Mouse (Mus musculus) midbrain, embryonic 11.5 days (tissue): ENCODE data around the gene Mzt1. TPM values are rescaled to one million over a fixed set of nuclear protein-coding genes. Genes with fewer than 3 reads are reported as not detected.

ENCODE experiments used
- ATAC-seq: fragments of 200-750 bp; cut with Nextera tagmentation; 2 replicates; pipeline ENCODE4 v1.8.0; 2017; ENCODE audit warnings: moderate TSS enrichment, moderate library complexity; ENCODE audit not compliant: low FRiP score
- DNase-seq: peaks from one replicate; pipeline ENCODE4 v3.0.0; 2015; ENCODE audit warnings: low spot score; ENCODE audit errors: missing footprints
- H3K27ac ChIP-seq: fragments of 300-500 bp; sonication (generic); 2 replicates; pipeline ENCODE4 v1.5.1; 2014; ENCODE audit warnings: low read depth, low read length
- H3K27me3 ChIP-seq: fragments of 300-500 bp; sonication (generic); 2 replicates; pipeline ENCODE4 v1.6.1; 2014; ENCODE audit warnings: mild to moderate bottlenecking, low read length, moderate library complexity, mixed read lengths; ENCODE audit not compliant: control insufficient read depth, insufficient read depth
- H3K36me3 ChIP-seq: fragments of 300-500 bp; sonication (generic); 2 replicates; pipeline ENCODE4 v1.6.1; 2014; ENCODE audit warnings: mild to moderate bottlenecking, low read length, moderate library complexity, mixed read lengths; ENCODE audit not compliant: control insufficient read depth, insufficient read depth
- H3K4me1 ChIP-seq: fragments of 300-500 bp; sonication (generic); 2 replicates; pipeline ENCODE4 v1.6.1; 2014; ENCODE audit warnings: low read length; ENCODE audit not compliant: control insufficient read depth, insufficient read depth
- H3K4me2 ChIP-seq: fragments of 300-500 bp; sonication (generic); 2 replicates; pipeline ENCODE4 v1.6.1; 2014; ENCODE audit warnings: mild to moderate bottlenecking, moderate library complexity
- H3K4me3 ChIP-seq: fragments of 300-500 bp; sonication (generic); 2 replicates; pipeline ENCODE4 v1.5.1; 2014; ENCODE audit warnings: low read depth, low read length
- H3K9ac ChIP-seq: fragments of 300-500 bp; sonication (generic); 2 replicates; pipeline ENCODE4 v1.6.1; 2014; ENCODE audit warnings: low read length
- H3K9me3 ChIP-seq: fragments of 300-500 bp; sonication (generic); 2 replicates; pipeline ENCODE4 v1.6.1; 2016; ENCODE audit warnings: low read length; ENCODE audit not compliant: control insufficient read depth
- WGBS: fragments of 180-500 bp; shearing (Covaris S2); extraction: QIAGEN DNeasy Blood & Tissue Kit; methylation state at CpG from one replicate; pipeline ENCODE4 v1.1.7; 2014; 5-methylcytosine and 5-hydroxymethylcytosine counted together
- polyA plus RNA-seq: library from polyadenylated mRNA; unstranded; fragments of >200 nt; fragmentation: Nextera tagmentation; extraction: Ambion mirVana; gene quantifications from 2 replicates; pipeline ENCODE4 v1.2.1, GENCODE M21; 2014

Mzt1 gene
- polyA plus RNA-seq, 1 experiment from 2014 or later, result 111 TPM

DNA sequence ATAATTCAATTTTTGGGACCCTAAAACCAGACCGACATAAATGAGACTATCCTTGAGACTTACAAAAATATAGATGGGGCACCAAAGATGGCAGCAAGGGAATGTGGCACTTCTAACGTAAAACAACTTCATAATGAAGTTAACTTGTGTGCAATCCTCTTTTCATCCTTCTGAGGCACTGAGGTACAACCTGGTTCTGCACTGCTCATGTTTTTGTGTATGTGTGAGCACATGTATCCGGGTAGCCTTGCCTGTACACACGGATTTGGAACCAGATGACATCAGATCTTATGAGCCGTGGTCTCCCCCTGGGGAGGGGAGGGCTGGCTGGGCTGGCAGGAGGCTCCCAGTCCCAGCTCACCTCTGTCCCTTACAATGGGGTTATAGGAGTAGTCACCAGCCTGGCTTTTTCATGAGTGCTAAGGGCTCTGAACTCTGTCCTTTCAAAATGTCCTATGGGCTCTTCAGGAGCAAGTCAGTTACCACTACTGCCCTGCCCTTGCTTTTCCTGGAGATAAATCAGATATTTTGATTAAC is 14.5 kb downstream of the Mzt1 start:
- no peaks in the 10 kb centered on the region; the same call in 1 of the 2 replicates for H3K36me3 ChIP-seq
- H3K9me3 ChIP-seq, result no peaks in the 10 kb centered on the region
- H3K4me2 ChIP-seq, result no peak overlapping the region
- ATAC-seq, result peak; percentile 45; the same call in 1 of the 2 replicates
- H3K9ac ChIP-seq, result no peak overlapping the region
- 89% methylated on average over 5 of the region's 5 CpGs for WGBS
- H3K27ac ChIP-seq, result no peak overlapping the region
- H3K4me3 ChIP-seq, result no peak overlapping the region
- DNase-seq, result no peak
- no peaks in the 10 kb centered on the region for H3K4me1 ChIP-seq
- H3K27me3 ChIP-seq, result no peaks in the 10 kb centered on the region

DNA sequence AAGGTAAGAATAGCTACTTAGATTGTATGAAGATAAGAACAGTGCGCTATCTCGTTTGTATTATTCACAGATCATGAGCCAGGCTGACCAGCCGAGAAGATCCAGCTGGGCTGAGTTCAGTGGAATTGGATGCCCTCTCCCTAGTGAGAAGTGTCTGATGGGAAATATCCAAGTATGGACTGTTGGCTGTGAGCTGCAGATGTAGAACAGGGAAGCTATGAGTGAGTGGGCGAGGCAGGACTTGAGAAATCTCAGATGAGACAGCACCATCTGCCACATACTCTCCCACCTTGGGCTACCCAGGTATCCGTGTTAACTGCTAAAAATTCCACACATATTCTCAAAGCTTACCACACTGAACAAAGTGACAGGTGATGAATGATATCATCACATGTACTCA is 15.9 kb downstream of the Mzt1 start:
- no peaks in the 10 kb centered on the region for H3K27me3 ChIP-seq
- no peak overlapping the region for H3K4me2 ChIP-seq
- H3K9ac ChIP-seq, result no peak overlapping the region
- no peaks in the 10 kb centered on the region for H3K4me1 ChIP-seq
- ATAC-seq, result no peak
- H3K27ac ChIP-seq, result no peak overlapping the region
- H3K4me3 ChIP-seq, result no peak overlapping the region
- H3K9me3 ChIP-seq, result no peaks in the 10 kb centered on the region
- 90% methylated on average over 5 of the region's 5 CpGs for WGBS
- no peaks in the 10 kb centered on the region; the same call in 1 of the 2 replicates for H3K36me3 ChIP-seq
- DNase-seq, result no peak

DNA sequence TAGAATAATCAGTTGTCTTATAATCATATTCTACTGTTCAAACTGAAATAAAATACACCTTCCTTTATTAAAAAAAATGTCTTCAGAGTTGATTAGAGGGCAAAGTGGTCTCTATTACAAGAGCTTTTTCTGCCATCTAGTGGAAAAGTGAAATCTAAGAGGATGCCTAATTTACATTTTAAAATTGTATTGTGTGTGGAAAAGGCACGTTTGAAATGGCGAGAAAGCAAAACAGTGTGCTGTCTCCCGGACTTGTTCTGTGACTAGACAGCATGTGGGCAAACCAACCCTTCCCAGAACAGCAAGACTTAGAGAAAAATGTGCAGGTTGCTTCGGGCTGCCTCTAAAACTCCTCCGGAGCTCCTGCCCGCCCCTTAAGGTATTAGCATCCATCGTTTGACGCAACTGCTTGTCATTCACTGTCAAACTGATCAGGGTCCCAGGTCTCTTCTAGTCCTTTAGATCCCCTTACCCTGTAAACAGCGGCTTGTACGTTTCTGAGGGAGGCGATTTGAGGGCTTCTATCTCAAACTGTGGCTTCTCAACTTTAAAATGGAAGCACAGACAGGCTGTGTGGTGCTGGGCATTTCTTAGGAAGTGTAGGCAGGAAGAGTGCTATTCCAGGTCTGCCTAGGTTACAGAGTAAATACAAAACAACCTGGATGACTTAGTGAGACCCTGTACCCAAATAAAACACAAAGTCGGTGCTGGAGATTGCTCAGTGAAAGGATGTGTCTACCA is 23.4 kb downstream of the Mzt1 start:
- Histone ChIP-seq H3K36me3 (no peaks in the 10 kb centered on the region), H3K9me3 (no peaks in the 10 kb centered on the region), H3K9ac (peak overlapping the region; percentile 27; the same call in 1 of the 2 replicates), H3K4me2 (peak overlapping the region; percentile 33; the same call in 1 of the 2 replicates), H3K4me3 (peak overlapping the region; percentile 16; the same call in 1 of the 2 replicates), H3K4me1 (no peaks in the 10 kb centered on the region), H3K27ac (no peak overlapping the region), H3K27me3 (no peaks in the 10 kb centered on the region)
- ATAC-seq (0 out of 2 replicates have a peak, but pooled peaks have one; percentile 35), DNase-seq (no peak)
- WGBS, result 44% methylated on average over 12 of the region's 12 CpGs

DNA sequence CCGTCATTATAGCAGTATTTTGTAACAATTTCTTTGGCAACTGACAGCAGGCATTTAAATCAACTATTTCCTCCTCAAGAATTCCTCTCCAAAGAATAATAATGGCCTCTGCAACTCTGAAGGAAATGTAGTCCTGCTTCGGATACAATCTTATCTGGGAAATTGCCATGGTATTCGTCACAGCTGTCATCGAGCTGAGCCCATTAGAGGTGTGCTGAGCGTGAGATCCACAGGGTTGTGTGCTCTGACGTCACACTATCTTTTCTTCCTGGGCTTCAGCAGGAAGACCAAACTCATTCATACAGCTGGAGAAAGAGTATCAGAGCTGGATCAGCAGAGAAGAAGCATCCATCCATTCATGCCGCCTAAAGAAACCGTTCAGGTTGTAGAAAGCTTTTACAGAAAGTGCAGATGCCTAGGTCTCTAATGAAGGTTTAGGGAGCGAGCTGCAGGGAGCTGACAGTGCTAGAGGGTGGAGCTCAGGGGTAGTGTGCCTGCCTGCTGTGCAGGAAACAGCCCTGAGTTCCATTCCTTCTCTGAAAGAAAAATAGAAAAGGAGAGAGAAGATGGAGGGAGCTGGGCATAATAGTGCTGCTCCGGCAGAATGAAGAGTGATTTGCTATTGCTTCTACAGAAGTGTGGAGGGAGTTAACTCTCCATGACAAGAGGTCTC is 26.7 kb downstream of the Mzt1 start:
- Histone ChIP-seq H3K9ac (no peak overlapping the region), H3K9me3 (no peaks in the 10 kb centered on the region), H3K36me3 (no peaks in the 10 kb centered on the region), H3K27ac (no peak overlapping the region), H3K27me3 (no peaks in the 10 kb centered on the region), H3K4me2 (no peak overlapping the region), H3K4me1 (no peaks in the 10 kb centered on the region), H3K4me3 (no peak overlapping the region)
- DNase-seq (no peak), ATAC-seq (no peak)
- 71% methylated on average over 10 of the region's 10 CpGs for WGBS

DNA sequence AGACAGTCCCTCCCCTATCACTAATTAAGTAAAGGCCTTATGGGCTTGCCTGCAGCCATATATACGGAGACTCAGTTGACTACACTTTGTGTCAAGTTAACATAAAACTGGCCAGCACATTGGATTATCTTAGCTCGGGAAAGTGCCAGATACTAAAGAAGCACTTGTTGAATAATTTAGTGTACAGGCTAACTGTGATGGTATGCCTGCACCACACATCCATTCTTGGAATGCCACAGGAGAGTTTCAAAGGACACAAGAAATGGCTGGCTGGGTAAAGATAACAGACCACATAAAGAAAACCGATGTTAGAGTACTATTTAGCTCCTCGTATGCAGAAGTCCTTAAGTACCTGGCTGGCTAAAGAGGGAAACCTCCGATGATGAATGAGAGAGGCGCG is 27.2 kb downstream of the Mzt1 start:
- DNase-seq (no peak), ATAC-seq (no peak)
- no peaks in the 10 kb centered on the region for H3K27me3 ChIP-seq
- H3K9me3 ChIP-seq, result no peaks in the 10 kb centered on the region
- 93% methylated on average over 7 of the region's 7 CpGs for WGBS
- H3K4me1 ChIP-seq, result no peaks in the 10 kb centered on the region
- H3K4me3 ChIP-seq, result no peak overlapping the region
- no peak overlapping the region for H3K9ac ChIP-seq
- H3K27ac ChIP-seq, result no peak overlapping the region
- H3K36me3 ChIP-seq, result no peaks in the 10 kb centered on the region
- no peak overlapping the region for H3K4me2 ChIP-seq

DNA sequence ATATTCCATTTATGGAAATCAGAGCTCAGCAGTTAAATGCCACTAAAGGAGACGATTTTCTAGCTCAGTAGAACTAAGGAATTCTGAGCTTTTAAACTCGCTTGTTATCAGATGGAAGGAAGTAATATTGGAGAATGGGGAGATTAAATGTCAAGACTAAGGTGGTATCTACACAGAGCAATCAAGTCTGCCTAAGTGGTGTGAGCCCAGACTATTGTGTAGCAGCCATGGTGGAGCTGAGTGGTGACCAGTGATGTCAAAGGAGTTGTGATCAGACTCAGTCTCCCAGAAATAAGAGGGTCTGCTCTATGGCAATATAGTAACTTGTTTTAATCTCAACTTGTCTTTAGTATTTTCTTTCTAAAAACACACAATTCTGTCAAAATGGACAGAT is 35.0 kb downstream of the Mzt1 start:
- peak; percentile 14 for DNase-seq
- H3K4me3 ChIP-seq, result no peak overlapping the region
- H3K36me3 ChIP-seq, result no peaks in the 10 kb centered on the region
- no peaks in the 10 kb centered on the region for H3K4me1 ChIP-seq
- WGBS, result 76% methylated on average over 2 of the region's 2 CpGs
- H3K9ac ChIP-seq, result no peak overlapping the region
- H3K27me3 ChIP-seq, result no peaks in the 10 kb centered on the region
- H3K4me2 ChIP-seq, result no peak overlapping the region
- H3K27ac ChIP-seq, result no peak overlapping the region
- no peak for ATAC-seq
- no peaks in the 10 kb centered on the region for H3K9me3 ChIP-seq

DNA sequence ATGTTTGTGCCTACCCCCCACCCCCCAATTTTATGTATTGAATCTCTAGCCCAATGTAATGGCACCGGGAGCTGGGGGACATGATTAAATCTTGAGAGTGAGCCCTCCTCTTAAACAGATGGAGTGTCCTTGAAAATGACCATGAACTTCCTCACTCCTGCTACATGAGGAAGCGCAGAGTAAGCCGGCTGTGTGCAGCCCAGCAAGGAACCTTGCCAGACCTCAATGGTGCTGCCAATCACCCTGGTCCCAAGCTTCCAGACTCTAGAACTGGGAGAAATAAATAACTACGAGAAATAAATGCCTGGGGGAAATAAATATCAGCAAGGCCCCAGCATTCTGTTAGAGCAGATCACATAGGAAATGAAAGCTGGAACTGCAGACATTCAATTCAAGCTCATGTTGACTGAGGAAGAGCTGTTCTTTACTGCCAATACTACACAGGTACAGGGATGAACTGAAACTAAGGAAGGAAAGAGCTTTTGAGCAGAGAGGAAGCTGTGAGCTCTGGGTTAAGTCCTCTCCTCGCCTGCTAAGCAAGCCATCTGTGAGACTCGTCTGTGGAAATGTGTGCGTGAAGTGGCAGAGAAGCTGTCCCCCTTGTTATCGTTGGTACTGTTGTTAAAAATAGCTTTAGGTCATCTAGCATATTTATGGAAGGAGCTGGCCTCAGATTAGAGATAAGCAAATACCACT is 35.6 kb downstream of the Mzt1 start:
- no peaks in the 10 kb centered on the region for H3K9me3 ChIP-seq
- ATAC-seq (no peak), DNase-seq (peak; percentile 65)
- H3K4me2 ChIP-seq, result no peak overlapping the region
- WGBS, result 80% methylated on average over 8 of the region's 8 CpGs
- H3K9ac ChIP-seq, result no peak overlapping the region
- H3K27me3 ChIP-seq, result no peaks in the 10 kb centered on the region
- H3K4me1 ChIP-seq, result no peaks in the 10 kb centered on the region
- no peaks in the 10 kb centered on the region for H3K36me3 ChIP-seq
- H3K27ac ChIP-seq, result no peak overlapping the region
- H3K4me3 ChIP-seq, result no peak overlapping the region

DNA sequence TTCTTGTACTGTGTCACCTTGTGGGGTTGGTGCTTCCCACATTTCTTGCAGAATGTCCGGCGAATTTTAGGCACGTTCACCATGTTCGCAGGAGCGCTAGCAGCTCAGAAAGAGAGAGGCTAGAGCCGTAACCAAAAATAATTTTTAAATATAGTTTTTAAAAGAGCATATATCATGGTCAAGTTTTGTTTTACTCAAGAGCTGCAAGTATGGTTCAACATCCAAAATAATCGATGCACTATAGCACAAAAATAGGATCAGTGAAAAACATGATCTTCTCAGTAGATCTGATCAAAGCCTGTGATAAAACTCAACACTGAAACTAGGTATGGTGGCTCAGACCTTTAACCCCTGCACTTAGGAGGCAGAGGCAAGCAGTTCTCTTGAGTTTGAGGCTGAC is 51.7 kb downstream of the Mzt1 start, which contains the start of gene Rpl36a-ps1:
Gene Rpl36a-ps1, minus strand, starts transcription at position 101 of the 400 bp plus-strand sequence.
- no peak for DNase-seq
- Histone ChIP-seq H3K9ac (no peak within 1 kb of the TSS), H3K36me3 (no peaks in the 10 kb centered on the region), H3K4me1 (no peaks in the 10 kb centered on the region), H3K4me3 (no peak within 1 kb of the TSS), H3K9me3 (no peaks in the 10 kb centered on the region), H3K27ac (no peak within 1 kb of the TSS), H3K4me2 (no peak within 1 kb of the TSS), H3K27me3 (no peaks in the 10 kb centered on the region)
- 82% methylated on average over 7 of the region's 7 CpGs for WGBS
- no peak for ATAC-seq
